Mouse (Mus musculus): Measurements from ENCODE around the gene Sec23ip.

DNA sequence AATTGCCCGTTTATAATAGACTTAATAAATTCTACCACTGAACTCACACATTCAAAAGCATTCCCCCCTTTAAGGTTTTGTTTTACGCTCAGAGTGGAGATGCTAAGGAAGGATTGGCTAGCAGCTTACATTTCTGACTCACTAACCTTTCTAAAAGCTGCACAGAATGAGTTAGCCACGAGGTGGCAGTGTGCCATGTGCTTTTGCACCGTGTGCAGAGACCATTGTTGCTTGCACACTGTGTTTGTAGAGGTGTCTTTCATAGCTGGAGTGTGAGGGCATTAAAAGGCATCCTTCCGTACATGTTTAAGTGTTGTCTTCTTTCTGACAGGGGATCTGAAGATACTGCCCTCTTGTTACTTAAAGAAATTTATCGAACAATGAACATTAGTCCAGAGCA is 34.6 kb downstream of the Sec23ip start:
- TF ChIP-seq CTCF (IDR thresholded peaks at IDR 0.05), result peak; percentile 78
- no peak for TF ChIP-seq EP300 (IDR thresholded peaks at IDR 0.05; ENCODE audit: insufficient read depth, low read depth, low read length)
- no peak for TF ChIP-seq POLR2A (IDR thresholded peaks at IDR 0.05; ENCODE audit: insufficient read depth, low read depth, low read length)

Measured in heart, adult 2 months (tissue).